21 mouse cellular contexts compared by ENCODE assay signal in genomic region chr2:32471001-32471680, GRCm38 (mm10). TPM values are rescaled to one million over a fixed set of nuclear protein-coding genes. Genes with fewer than 3 reads are reported as not detected.
DNase-seq lines count a peak whose midpoint lies in the region; ATAC-seq and TF ChIP-seq lines count a peak whose summit lies in the region.
"Had no signal": no experiment of that assay in that cellular context is flagged by ENCODE, and none has a peak within 500 bp of the region (broad histone marks: within the 10 kb centered on the region; RNA-seq: fewer than 3 reads in every experiment).

No protein-coding gene starts in this region.

- H3K4me3 ChIP-seq in lung, postnatal 0 days (ENCODE audit: low read depth, low read length): no peak overlapping the region
- H3K4me3 ChIP-seq in intestine, embryonic 14.5 days (ENCODE audit: low read depth, low read length): no peak overlapping the region
- no peak overlapping the region for H3K4me3 ChIP-seq in stomach, embryonic 15.5 days (replicated peaks)
- H3K4me3 ChIP-seq in neural tube, embryonic 15.5 days (replicated peaks): no peak overlapping the region
- H3K4me3 ChIP-seq: embryonic facial prominence, embryonic 13.5 days; forebrain, embryonic 13.5 days; heart, embryonic 12.5 days; hindbrain, embryonic 10.5 days; limb, embryonic 15.5 days had no signal

- H3K27me3 ChIP-seq in lung, postnatal 0 days (replicated peaks; ENCODE audit: insufficient read depth, low read length): no peaks in the 10 kb centered on the region
- H3K27me3 ChIP-seq in intestine, embryonic 14.5 days (replicated peaks; ENCODE audit: control insufficient read depth, insufficient read depth, low read length): no peaks in the 10 kb centered on the region
- H3K27me3 ChIP-seq in stomach, embryonic 15.5 days (replicated peaks): no peaks in the 10 kb centered on the region
- no peaks in the 10 kb centered on the region for H3K27me3 ChIP-seq in neural tube, embryonic 15.5 days (replicated peaks)
- H3K27me3 ChIP-seq: embryonic facial prominence, embryonic 13.5 days; forebrain, embryonic 13.5 days; heart, embryonic 12.5 days; limb, embryonic 15.5 days had no signal

- no peaks in the 10 kb centered on the region for H3K4me1 ChIP-seq in lung, postnatal 0 days (ENCODE audit: insufficient read depth, low read depth, low read length)
- H3K4me1 ChIP-seq in intestine, embryonic 14.5 days (replicated peaks; ENCODE audit: control insufficient read depth, insufficient read depth, low read length): no peaks in the 10 kb centered on the region
- peaks cover 2% of the 10 kb centered on the region; the same call in 1 of the 2 replicates for H3K4me1 ChIP-seq in stomach, embryonic 15.5 days
- no peaks in the 10 kb centered on the region for H3K4me1 ChIP-seq in neural tube, embryonic 15.5 days
- H3K4me1 ChIP-seq: embryonic facial prominence, embryonic 13.5 days; forebrain, embryonic 13.5 days; heart, embryonic 12.5 days; hindbrain, embryonic 10.5 days; limb, embryonic 15.5 days had no signal

- H3K36me3 ChIP-seq in lung, postnatal 0 days (ENCODE audit: insufficient read depth, low read length): no peaks in the 10 kb centered on the region
- H3K36me3 ChIP-seq in intestine, embryonic 14.5 days (ENCODE audit: control insufficient read depth, insufficient read depth, low read length): no peaks in the 10 kb centered on the region
- H3K36me3 ChIP-seq in stomach, embryonic 15.5 days: no peaks in the 10 kb centered on the region
- no peaks in the 10 kb centered on the region for H3K36me3 ChIP-seq in neural tube, embryonic 15.5 days
- H3K36me3 ChIP-seq: embryonic facial prominence, embryonic 13.5 days; heart, embryonic 12.5 days; hindbrain, embryonic 10.5 days; limb, embryonic 15.5 days had no signal

- no peaks in the 10 kb centered on the region for H3K9me3 ChIP-seq in lung, postnatal 0 days (ENCODE audit: low read length)
- no peaks in the 10 kb centered on the region for H3K9me3 ChIP-seq in intestine, embryonic 14.5 days (ENCODE audit: control insufficient read depth, low read length)
- H3K9me3 ChIP-seq in stomach, embryonic 15.5 days: no peaks in the 10 kb centered on the region
- H3K9me3 ChIP-seq in neural tube, embryonic 15.5 days (replicated peaks): no peaks in the 10 kb centered on the region
- H3K9me3 ChIP-seq: embryonic facial prominence, embryonic 13.5 days; forebrain, embryonic 13.5 days; limb, embryonic 15.5 days had no signal

- peak; percentile 46 for DNase-seq in lung, postnatal 0 days (ENCODE audit: low spot score)
- no peak for DNase-seq in lung, postnatal 14 days
- DNase-seq in intestine, embryonic 14.5 days (ENCODE audit: low spot score): peak; percentile 69
- no peak for DNase-seq in cerebellum, adult 18-20 months
- DNase-seq: cerebellum, adult 8-10 months; cerebellum, postnatal 36 days; embryo, embryonic 11 days; heart, postnatal 10 days; kidney, postnatal 14 days; midbrain, embryonic 14.5 days; right cerebral cortex, postnatal 25 days had no signal

- H3K27ac ChIP-seq in lung, postnatal 0 days (ENCODE audit: low read length): no peak overlapping the region
- peak overlapping the region; percentile 9; the same call in 1 of the 2 replicates for H3K27ac ChIP-seq in intestine, embryonic 14.5 days (ENCODE audit: low read depth)
- H3K27ac ChIP-seq in stomach, embryonic 15.5 days: peak overlapping the region; percentile 68
- H3K27ac ChIP-seq in neural tube, embryonic 15.5 days (replicated peaks): no peak overlapping the region
- H3K27ac ChIP-seq: embryonic facial prominence, embryonic 13.5 days; forebrain, embryonic 13.5 days; hindbrain, embryonic 10.5 days; limb, embryonic 15.5 days had no signal

- TF ChIP-seq CTCF in lung, postnatal 0 days (IDR thresholded peaks at IDR 0.05): no peak

- TF ChIP-seq EP300 in lung, postnatal 0 days (IDR thresholded peaks at IDR 0.05): 0 out of 2 replicates have a peak, but pooled peaks have one; percentile 17

- WGBS in lung, postnatal 0 days: 54% methylated on average over 6 of the region's 6 CpGs
- 72% methylated on average over 6 of the region's 6 CpGs for WGBS in intestine, embryonic 14.5 days
- WGBS in stomach, embryonic 15.5 days: 65% methylated on average over 6 of the region's 6 CpGs
- 90% methylated on average over 6 of the region's 6 CpGs for WGBS in neural tube, embryonic 15.5 days

- H3K9ac ChIP-seq in lung, postnatal 0 days (replicated peaks; ENCODE audit: low read depth): no peak overlapping the region
- no peak overlapping the region for H3K9ac ChIP-seq in intestine, embryonic 14.5 days (ENCODE audit: low read length)
- no peak overlapping the region for H3K9ac ChIP-seq in stomach, embryonic 15.5 days
- H3K9ac ChIP-seq in neural tube, embryonic 15.5 days (replicated peaks): no peak overlapping the region
- H3K9ac ChIP-seq: embryonic facial prominence, embryonic 13.5 days; forebrain, embryonic 13.5 days; heart, embryonic 12.5 days; limb, embryonic 15.5 days had no signal

- H3K4me2 ChIP-seq in lung, postnatal 0 days (replicated peaks; ENCODE audit: low read depth, low read length): no peak overlapping the region
- no peak overlapping the region for H3K4me2 ChIP-seq in intestine, embryonic 14.5 days (ENCODE audit: low read length)
- 0 out of 2 replicates have a peak overlapping the region, but pooled peaks have one; percentile 5 for H3K4me2 ChIP-seq in stomach, embryonic 15.5 days
- no peak overlapping the region for H3K4me2 ChIP-seq in neural tube, embryonic 15.5 days
- H3K4me2 ChIP-seq: embryonic facial prominence, embryonic 13.5 days; forebrain, embryonic 13.5 days; heart, embryonic 12.5 days; limb, embryonic 15.5 days had no signal

- peak; percentile 62 for ATAC-seq in lung, postnatal 0 days
- ATAC-seq in erythroblast, adult 5-6 weeks (replicated peaks; ENCODE audit: low FRiP score, poor library complexity, severe bottlenecking): peak; percentile 42; the same call in 1 of the 2 replicates
- peak; percentile 91 for ATAC-seq in intestine, embryonic 14.5 days (replicated peaks; ENCODE audit: low FRiP score, low TSS enrichment, low read depth)
- peak; percentile 83 for ATAC-seq in stomach, embryonic 15.5 days (ENCODE audit: insufficient read depth, low FRiP score, low read depth)
- no peak for ATAC-seq in neural tube, embryonic 15.5 days (ENCODE audit: low FRiP score)
- ATAC-seq: activated CD4-positive, CD25-positive, alpha-beta regulatory T cell, adult 4 months; forebrain, embryonic 13.5 days; hindbrain, embryonic 16.5 days had no signal

RNA-seq across cellular contexts. Expression of gene Slc25a25, which starts 19.9 kb away (rescaled TPM):
- polyA plus RNA-seq in lung, postnatal 0 days (2015; fragmentation: Nextera tagmentation; extraction: Ambion mirVana): 16.7 and 21.5 TPM in 2 replicates
- 2.1 and 6.3 TPM in 2 replicates for total RNA-seq in erythroblast, adult 5-6 weeks (2015; ENCODE audit: low replicate concordance)
- 4.2 and 16.2 TPM in 2 replicates for total RNA-seq in erythroblast, adult 5-6 weeks (2017; ENCODE audit: low replicate concordance)
- 17.8 and 18.2 TPM in 2 replicates for polyA plus RNA-seq in intestine, embryonic 14.5 days (2014; fragmentation: Nextera tagmentation; extraction: Ambion mirVana)
- polyA plus RNA-seq in stomach, embryonic 15.5 days (2015; fragmentation: Nextera tagmentation; extraction: Ambion mirVana): 17.6 and 17.9 TPM in 2 replicates
- 51.4 and 58.8 TPM in 2 replicates for polyA plus RNA-seq in neural tube, embryonic 15.5 days (2015; fragmentation: Nextera tagmentation; extraction: Ambion mirVana)

RNA-seq across cellular contexts. Expression of gene Naif1, which starts 20.9 kb away (rescaled TPM):
- 4.1 and 4.6 TPM in 2 replicates for polyA plus RNA-seq in lung, postnatal 0 days (2015; fragmentation: Nextera tagmentation; extraction: Ambion mirVana)
- 0.77 and 0.84 TPM in 2 replicates for total RNA-seq in erythroblast, adult 5-6 weeks (2015; ENCODE audit: low replicate concordance)
- total RNA-seq in erythroblast, adult 5-6 weeks (2017; ENCODE audit: low replicate concordance): 0.98 and 2.1 TPM in 2 replicates
- polyA plus RNA-seq in intestine, embryonic 14.5 days (2014; fragmentation: Nextera tagmentation; extraction: Ambion mirVana): 5.8 and 6.0 TPM in 2 replicates
- polyA plus RNA-seq in stomach, embryonic 15.5 days (2015; fragmentation: Nextera tagmentation; extraction: Ambion mirVana): 5.1 and 5.4 TPM in 2 replicates
- polyA plus RNA-seq in neural tube, embryonic 15.5 days (2015; fragmentation: Nextera tagmentation; extraction: Ambion mirVana): 4.4 and 5.3 TPM in 2 replicates

Comparison
In these comparisons a context has a peak if more than half of its experiments do, and no peak if none do; other contexts are left out.
1. DNase-seq: peak in lung, postnatal 0 days (single experiment) and intestine, embryonic 14.5 days (single experiment); none in lung, postnatal 14 days (single experiment) and cerebellum, adult 18-20 months (0 of 2).
2. H3K27ac ChIP-seq: peak in intestine, embryonic 14.5 days (single experiment) and stomach, embryonic 15.5 days (single experiment); none in lung, postnatal 0 days (single experiment) and neural tube, embryonic 15.5 days (single experiment).